Mouse (Mus musculus) testis, postnatal 10 days (tissue): Measurements from ENCODE around the gene Gm10775.

ENCODE experiments used
- DNase-seq: peaks from one replicate; pipeline ENCODE4 v3.0.0; 2021; ENCODE audit warnings: low spot score

Gm10775 gene

GRCm38 (mm10) chr13:65259239-65259638 lies at the start of gene Gm10775:
Gene Gm10775 (plus strand): TSS chr13:65259539.
- DNase-seq, result no peak

DNA sequence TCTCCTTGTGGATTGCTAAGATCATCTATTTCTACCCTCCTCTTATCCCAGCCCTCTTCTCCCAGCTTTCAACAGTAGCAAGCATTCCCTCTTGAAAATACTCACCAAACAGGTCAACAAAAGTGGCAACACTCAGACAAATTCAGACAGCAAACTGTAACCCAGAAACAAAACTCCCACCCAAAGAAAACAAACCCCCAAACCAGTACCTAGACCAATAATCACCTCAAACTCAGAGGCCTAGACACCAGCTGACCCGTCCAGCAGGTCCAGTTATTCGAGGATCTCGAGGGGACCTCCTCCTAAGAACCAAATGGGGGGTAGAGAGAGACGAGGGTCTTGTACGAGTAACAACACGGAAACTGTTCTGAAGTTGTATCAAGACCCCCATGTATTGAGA lies 33.4 kb upstream of the Gm10775 start:
- DNase-seq, result no peak

DNA sequence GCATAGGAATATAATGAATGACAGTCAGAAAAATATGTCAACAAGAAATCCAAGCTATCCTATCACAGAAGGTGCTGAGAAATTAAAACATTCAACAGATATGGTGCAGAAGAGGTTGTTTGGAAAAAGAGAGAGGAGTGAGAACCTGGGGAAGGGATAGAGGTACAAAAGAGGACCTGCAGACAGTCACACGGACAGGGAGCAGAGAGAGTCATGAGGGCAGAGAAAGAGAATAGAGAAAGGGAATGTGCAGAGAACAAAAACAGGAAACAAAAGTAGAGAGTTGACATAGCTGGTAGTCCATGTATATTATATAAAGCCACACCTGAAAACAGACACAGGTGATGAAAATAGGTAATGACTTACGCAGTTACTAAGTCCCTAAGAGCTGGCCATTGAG lies 32.7 kb upstream of the Gm10775 start:
- no peak for DNase-seq

DNA sequence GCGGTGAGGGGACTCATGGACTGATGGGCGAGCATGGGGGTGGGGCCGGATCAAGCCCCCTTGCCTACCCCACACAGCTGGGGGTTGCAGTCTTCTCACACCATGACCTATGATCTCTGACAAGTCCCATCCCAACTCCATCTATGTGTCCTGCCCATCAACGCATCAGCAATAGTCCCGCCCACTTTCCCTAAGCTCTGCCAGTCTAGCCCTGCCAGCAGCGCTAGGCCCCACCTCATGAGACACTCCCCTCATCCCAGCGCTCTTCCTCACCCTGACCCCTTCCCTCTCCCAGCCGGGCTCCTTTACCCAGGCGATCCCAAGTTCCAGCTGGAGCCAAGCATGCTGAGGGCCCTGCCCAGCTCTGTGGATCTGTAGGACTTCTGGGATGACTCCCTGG lies 22.1 kb upstream of the Gm10775 start:
- no peak for DNase-seq

GRCm38 (mm10) chr13:65240509-65241098 lies 18.7 kb upstream of the Gm10775 start:
- DNase-seq, result peak; percentile 97

DNA sequence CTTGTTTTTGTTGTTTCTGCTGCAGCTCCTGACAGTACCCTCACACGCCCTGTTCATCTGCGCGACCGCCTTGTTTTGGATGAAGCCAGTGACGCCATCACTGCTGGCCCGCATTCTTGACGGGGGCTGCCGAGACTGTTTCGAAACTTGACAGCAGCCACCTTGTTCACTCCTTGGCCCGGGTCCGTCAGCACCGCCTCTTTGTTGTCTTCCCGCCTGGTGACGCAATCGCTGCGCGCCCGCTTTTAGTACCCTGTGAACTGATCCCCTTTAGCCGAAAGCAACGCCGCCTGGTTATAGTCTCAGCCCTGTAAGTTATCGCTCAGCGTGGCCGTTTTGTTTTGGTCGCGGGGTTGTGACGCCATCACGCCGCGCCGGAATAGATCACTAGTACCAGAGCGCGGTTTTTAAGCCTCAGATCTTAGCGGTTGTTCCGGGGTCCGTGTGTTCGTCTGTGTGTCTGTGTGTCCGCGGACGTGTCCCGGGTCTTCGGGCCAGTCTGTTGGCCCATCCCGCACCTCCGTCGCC lies 18.2 kb upstream of the Gm10775 start:
- DNase-seq, result peak; percentile 99

DNA sequence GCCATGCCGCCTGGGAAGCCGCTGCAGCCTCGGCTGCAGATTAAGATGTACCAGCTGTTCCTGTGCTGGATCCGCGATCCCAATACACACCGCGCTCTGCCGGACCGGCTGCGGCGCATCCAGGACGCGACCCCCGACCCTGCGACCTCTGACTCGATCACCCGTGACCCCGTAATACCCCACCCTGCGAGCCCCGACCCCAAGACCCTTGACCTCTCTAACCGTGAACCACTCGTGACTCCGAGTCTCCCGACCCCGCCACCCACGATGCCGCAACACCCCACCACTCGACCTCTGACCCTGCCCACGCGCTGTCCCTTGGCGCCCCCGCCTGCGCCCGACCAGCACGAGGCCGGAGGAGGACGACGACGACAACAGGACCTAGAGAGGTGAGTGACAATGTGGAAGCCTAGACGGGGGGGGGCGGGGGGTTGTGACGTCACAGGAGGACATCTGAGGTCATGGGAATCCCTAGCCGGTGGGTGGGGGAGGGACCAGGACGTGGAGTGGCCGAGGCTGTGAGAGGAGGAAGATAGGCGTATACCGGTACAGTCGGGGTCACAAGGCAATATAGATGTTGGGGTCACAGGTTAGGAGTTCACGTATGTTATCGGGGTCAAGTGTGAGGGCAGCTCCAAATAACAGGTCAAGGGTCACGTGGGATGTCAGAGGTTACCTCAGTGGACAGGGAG lies 17.6 kb upstream of the Gm10775 start:
- peak; percentile 67 for DNase-seq

DNA sequence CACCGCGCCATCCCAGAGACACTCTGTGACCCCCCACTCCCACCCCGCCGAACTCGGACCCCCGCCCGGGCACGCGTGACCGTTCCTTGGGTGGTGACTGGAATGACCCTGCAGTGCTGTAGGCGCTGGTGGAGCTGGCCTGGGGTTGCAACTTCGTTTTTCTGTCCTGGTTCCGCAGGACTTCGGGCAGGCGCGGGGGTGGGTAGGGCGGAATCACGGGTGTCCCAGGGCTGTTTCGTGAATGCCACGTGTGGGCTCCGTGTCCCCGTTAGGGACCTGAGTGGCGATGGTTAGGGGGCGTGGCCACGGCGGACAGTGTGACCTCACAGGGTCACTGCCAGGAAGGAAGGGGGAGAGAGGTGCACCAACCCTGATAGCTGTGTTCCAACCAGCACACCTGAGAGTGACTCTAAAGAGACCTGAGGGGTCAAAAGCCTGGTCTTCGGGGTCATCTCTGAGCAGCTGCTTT lies 17.0 kb upstream of the Gm10775 start:
- DNase-seq, result peak; percentile 62

DNA sequence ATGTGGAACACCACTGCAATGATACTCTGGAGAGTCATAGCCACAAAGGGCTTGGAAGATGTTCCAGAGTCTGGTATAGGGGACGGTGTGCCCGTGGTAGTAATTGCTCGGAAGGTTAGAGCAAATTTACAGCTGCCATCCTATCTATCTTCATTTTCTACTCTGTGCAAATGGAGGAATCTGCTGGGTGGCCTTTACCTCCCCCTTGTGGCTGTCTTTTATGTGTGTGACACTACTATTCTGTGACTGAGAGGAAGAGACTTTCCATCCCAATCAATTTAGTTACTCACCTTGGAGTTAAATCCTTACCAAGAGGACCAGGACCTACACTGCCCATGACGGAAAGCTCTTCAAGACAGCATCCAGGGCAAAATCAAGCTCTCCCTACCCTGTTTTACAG lies 16.1 kb upstream of the Gm10775 start:
- DNase-seq, result no peak

DNA sequence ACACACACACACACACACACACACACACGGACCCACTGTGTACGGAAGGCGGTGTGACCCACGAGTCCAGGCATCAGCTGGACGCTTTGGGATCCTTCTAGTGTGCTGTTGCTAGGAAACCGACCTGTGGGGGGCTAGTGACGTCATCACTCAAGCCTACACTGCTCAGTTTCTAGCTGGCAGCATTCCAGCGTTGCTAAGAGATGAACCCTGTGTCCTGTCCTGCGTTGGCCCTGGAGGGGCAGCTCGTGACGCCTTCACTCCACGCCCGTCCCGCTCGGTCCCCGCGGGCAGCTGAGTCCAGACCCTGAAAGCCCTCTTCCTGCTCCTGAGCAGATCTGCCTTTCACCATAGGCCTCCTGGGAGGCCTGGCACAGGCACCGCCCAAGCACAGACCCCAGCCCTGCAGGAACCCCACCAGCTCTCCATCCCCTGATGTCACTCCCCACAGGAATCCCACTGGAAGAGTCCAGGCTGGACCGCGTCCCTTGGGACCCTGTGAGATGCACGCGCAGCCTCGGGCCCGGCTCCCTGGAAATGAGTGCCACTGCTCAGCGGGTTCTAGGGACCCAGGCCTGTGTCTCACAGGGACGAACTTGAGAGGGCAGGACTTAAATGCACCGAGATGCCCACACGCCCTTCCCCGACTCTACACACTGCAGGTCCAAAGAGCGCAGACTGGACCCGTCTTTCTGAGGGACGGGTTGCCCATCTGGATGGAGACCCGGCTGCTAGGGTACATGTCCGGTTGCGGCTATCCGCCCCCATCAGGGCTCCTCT lies 974 bp upstream of the Gm10775 start:
- peak; percentile 62 for DNase-seq

- no peak for DNase-seq
These were observed 2.7 kb downstream of the Gm10775 start for GRCm38 (mm10) chr13:65262086-65262485.

DNA sequence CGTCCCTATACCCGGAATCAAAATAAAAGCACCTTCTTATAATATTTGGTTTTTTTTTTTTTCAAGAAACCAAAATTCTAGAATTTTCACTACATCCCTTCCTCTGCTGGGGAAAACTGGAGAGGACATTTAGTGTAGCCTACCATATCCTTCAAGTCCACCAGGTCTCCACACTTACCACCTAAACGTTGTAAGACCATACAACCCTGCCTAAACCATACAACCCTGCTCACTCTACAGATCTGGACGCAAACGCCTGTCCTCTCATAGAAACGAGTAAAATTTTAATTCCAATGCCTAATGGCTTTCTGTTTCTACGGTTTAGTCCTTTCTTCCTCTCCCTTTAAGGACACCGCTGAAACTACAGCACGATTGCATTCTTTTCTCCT lies 18.6 kb downstream of the Gm10775 start:
- no peak for DNase-seq

DNA sequence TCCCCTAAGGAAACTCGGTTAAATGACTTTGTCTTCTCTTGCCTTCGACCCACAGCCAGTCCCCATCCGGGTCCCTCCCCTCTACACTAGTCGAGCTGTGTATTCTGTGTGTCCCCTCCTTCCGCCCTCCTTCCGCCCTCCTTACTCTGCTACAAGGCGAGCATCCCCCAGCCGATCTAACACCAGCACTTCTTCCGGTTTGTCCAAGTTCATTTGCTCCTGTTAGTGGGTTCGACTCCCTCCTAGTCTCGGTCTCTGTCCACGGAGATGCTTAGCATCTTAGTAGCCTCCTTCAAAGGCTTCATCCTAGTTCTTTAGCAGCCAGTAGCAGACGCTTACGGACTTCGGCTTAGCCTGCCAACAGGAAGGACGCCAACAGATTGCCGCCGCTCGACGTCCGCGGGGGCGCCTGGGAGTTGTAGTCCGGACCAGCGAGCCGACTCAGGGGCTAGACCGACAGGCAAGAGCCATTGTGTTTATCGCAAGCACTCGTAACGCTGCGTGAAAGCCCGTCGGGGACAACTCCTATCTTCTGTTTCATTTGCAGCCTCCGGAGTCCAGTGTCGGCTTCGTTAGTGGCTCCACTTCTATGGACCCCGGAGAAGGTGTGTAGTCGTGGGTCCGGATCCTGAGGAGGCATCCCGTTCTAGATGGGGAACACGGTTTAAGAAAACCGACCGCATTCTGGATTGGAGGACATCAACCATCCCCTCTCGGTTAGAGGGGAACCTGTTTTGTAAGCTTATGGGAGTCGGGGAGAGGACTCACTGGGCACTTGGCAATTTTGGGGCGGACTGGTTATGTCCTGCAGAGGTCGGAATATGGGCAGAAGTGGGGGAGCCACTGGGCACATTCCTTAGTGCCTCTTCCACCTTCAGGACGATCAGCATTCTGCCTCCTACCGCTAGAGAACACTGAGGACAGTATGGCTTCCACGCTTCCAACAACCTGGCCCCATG lies 19.3 kb downstream of the Gm10775 start, which contains the start of gene Zfp369:
Gene Zfp369, plus strand, starts transcription at position 432 of the 959 bp plus-strand sequence.
- DNase-seq, result peak; percentile 94

DNA sequence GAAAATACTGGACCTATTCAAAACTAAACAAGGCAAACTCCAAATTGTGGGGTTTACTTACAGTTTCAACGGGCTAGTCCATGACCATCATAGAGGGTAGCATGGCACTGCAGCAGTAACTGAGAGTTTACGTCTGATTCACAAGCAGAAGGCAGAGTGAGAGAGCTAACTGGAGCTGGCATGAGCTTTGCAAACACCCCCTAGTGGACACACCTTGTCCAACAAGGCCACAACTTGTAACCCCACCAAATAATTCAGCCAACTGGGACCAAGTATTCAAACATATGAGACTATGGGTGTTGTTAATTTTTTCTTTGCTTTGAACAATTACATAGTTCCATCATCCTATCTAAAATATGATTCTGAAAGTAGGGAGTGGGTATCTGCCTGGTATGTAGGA lies 27.4 kb downstream of the Gm10775 start:
- no peak for DNase-seq

DNA sequence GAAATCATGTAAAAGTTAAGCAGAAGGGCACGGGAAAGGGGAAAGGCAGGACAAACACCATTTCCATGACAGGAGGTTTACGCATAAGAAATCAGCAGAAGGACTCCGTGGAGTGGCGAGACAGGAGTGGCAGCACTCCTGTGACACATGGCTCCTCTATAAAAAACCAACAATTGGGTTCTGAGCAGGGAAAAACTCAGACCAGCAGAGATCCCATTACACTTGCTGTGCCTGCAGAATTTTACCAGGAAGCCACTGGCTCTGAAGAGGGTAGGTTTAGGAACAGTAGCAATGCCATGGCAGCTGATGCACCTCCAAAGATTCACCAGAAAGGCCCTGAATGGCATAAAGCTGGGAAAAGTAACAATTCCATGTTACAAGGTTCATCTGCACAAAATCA lies 37.0 kb downstream of the Gm10775 start:
- no peak for DNase-seq
